ENCODE assay signal across 8 mouse cellular contexts in genomic region chr3:102469713-102470448, GRCm38 (mm10). TPM values are rescaled to one million over a fixed set of nuclear protein-coding genes. Genes with fewer than 3 reads are reported as not detected.
A peak's percentile ranks its signal among the peaks of the same experiment; 100 is the strongest.
DNase-seq lines count a peak whose midpoint lies in the region; ATAC-seq and TF ChIP-seq lines count a peak whose summit lies in the region.

Gene Ngf, plus strand, starts transcription at chr3:102469919.

- TF ChIP-seq CTCF in heart, adult 2 months (IDR thresholded peaks at IDR 0.05): no peak

- peak; percentile 93 for TF ChIP-seq POLR2A in heart, adult 2 months (IDR thresholded peaks at IDR 0.05; ENCODE audit: insufficient read depth, low read depth, low read length)

- H3K4me1 ChIP-seq in brown adipose tissue, adult 24 weeks (ENCODE audit: control insufficient read depth, insufficient read depth, insufficient read length, low read length): no peaks in the 10 kb centered on the region
- H3K4me1 ChIP-seq in heart, adult 2 months (ENCODE audit: control insufficient read depth, insufficient read depth, low read length): no peaks in the 10 kb centered on the region; the same call in 1 of the 2 replicates
- H3K4me1 ChIP-seq in midbrain, embryonic 14.5 days (ENCODE audit: control insufficient read depth, insufficient read depth, low read length): 0 out of 2 replicates have a peak, but pooled peaks cover 3% of the 10 kb centered on the region

- WGBS in heart, adult 2 months: 1% methylated on average over 43 of the region's 43 CpGs
- under 1% methylated on average over 43 of the region's 43 CpGs for WGBS in midbrain, embryonic 14.5 days

- no peak for ATAC-seq in midbrain, embryonic 14.5 days (ENCODE audit: low FRiP score, low TSS enrichment)

- no peak for TF ChIP-seq EP300 in heart, adult 2 months (IDR thresholded peaks at IDR 0.05; ENCODE audit: insufficient read depth, low read depth, low read length)

- H3K27ac ChIP-seq in brown adipose tissue, adult 24 weeks (replicated peaks; ENCODE audit: low read depth, low read length): peak within 1 kb of the TSS; percentile 62; the same call in 1 of the 2 replicates
- H3K27ac ChIP-seq in heart, adult 2 months: peak within 1 kb of the TSS; percentile 66
- no peak within 1 kb of the TSS for H3K27ac ChIP-seq in midbrain, embryonic 14.5 days (replicated peaks; ENCODE audit: low read depth, low read length)

- peak within 1 kb of the TSS; percentile 62 for H3K4me2 ChIP-seq in midbrain, embryonic 14.5 days (ENCODE audit: low read length)

- H3K79me2 ChIP-seq in heart, adult 2 months (replicated peaks; ENCODE audit: control insufficient read depth, insufficient read depth, low read length): no peaks in the 10 kb centered on the region

- DNase-seq in gastrocnemius, postnatal 14 days: peak; percentile 24
- no peak for DNase-seq in gastrocnemius, adult 8-10 months (ENCODE audit: low spot score in 2 of 2)
- DNase-seq in heart, adult 2 months: peak; percentile 67 to 76
- peak; percentile 22 for DNase-seq in kidney, adult 9 months
- DNase-seq in midbrain, embryonic 14.5 days: peak; percentile 41
- no peak for DNase-seq in spleen, postnatal 36 days (ENCODE audit: low spot score in 2 of 2)
- DNase-seq in lung, adult 18-20 months: no peak

- H3K9me3 ChIP-seq in midbrain, embryonic 14.5 days (ENCODE audit: control insufficient read depth, low read length): no peaks in the 10 kb centered on the region

- peak within 1 kb of the TSS; percentile 49 for H3K4me3 ChIP-seq in brown adipose tissue, adult 24 weeks (ENCODE audit: insufficient read depth, low read depth, low read length)
- H3K4me3 ChIP-seq in heart, adult 2 months: peak within 1 kb of the TSS; percentile 48
- H3K4me3 ChIP-seq in midbrain, embryonic 14.5 days (replicated peaks; ENCODE audit: low read depth, low read length): peak within 1 kb of the TSS; percentile 34

- H3K36me3 ChIP-seq in heart, adult 2 months (ENCODE audit: control insufficient read depth, insufficient read depth, low read length): no peaks in the 10 kb centered on the region
- H3K36me3 ChIP-seq in midbrain, embryonic 14.5 days (ENCODE audit: control insufficient read depth, insufficient read depth, low read length): no peaks in the 10 kb centered on the region

- no peaks in the 10 kb centered on the region for H3K27me3 ChIP-seq in heart, adult 2 months (ENCODE audit: control insufficient read depth, insufficient read depth, low read length)
- peaks cover 32% of the 10 kb centered on the region for H3K27me3 ChIP-seq in midbrain, embryonic 14.5 days (ENCODE audit: control insufficient read depth, insufficient read depth, low read length)

- intact Hi-C loops in gastrocnemius, postnatal 14 days (cut with DNase I; ENCODE audit: low total_unique reads): loop anchor here (10.0 kb wide), 1 partner anchor 225 kb away; no protein-coding TSS in a partner anchor
- intact Hi-C loops in heart, adult 2 months (cut with DNase I): loop anchor here (2.0 to 10.0 kb wide), 2 partner anchors 135 to 215 kb away; no protein-coding TSS in a partner anchor

- peak within 1 kb of the TSS; percentile 77 for H3K9ac ChIP-seq in heart, adult 2 months (ENCODE audit: low read depth, low read length)
- H3K9ac ChIP-seq in midbrain, embryonic 14.5 days (replicated peaks; ENCODE audit: low read length): no peak within 1 kb of the TSS; the same call in 1 of the 2 replicates

RNA-seq across cellular contexts. Expression of gene Ngf, which starts in this region (rescaled TPM):
- total RNA-seq in gastrocnemius, postnatal 14 days (2021): under 1 TPM; 0.75 to 0.96 TPM
- under 1 TPM; 0.39 to 0.85 (median 0.68) TPM for total RNA-seq in gastrocnemius, adult 8-10 months (2022)
- polyA plus RNA-seq in brown adipose tissue, adult 24 weeks (2012; ENCODE audit: insufficient read depth, insufficient read length, missing spikeins): 2.3 and 2.6 TPM in 2 replicates
- total RNA-seq in heart, adult 2 months (2021): 1 to 10 TPM; 5.1 to 6.1 TPM
- 17.1 and 26.3 TPM in 2 replicates for polyA plus RNA-seq in heart, adult 2 months (2012; rRNA removed)
- 0.34 and 0.64 TPM in 2 replicates for polyA plus RNA-seq in midbrain, embryonic 14.5 days (2014; fragmentation: Nextera tagmentation; extraction: Ambion mirVana)

Comparison
In these comparisons a context has a peak if more than half of its experiments do, and no peak if none do; other contexts are left out.
1. Peak in DNase-seq in gastrocnemius, postnatal 14 days; RNA of the gene not detected or under 1 TPM.
2. Peak in DNase-seq, H3K4me3 ChIP-seq and H3K4me2 ChIP-seq in midbrain, embryonic 14.5 days; RNA of the gene not detected or under 1 TPM.
3. DNase-seq: peak in heart, adult 2 months (2 of 2) and kidney, adult 9 months (single experiment); none in gastrocnemius, adult 8-10 months (0 of 2), spleen, postnatal 36 days (0 of 2) and lung, adult 18-20 months (0 of 2).
4. Peak in every context shown above with its lines, with median percentiles within 50 percentile points of each other: H3K4me3 ChIP-seq.